ENCODE assay signal across 28 mouse cellular contexts in genomic region chr2:5061133-5061708, GRCm38 (mm10). TPM values are rescaled to one million over a fixed set of nuclear protein-coding genes. Genes with fewer than 3 reads are reported as not detected.
A peak's percentile ranks its signal among the peaks of the same experiment; 100 is the strongest.
DNase-seq lines count a peak whose midpoint lies in the region; ATAC-seq and TF ChIP-seq lines count a peak whose summit lies in the region.
"Had no signal": no experiment of that assay in that cellular context is flagged by ENCODE, and none has a peak within 500 bp of the region (broad histone marks: within the 10 kb centered on the region; RNA-seq: fewer than 3 reads in every experiment).

No protein-coding gene starts in this region.

- no peaks in the 10 kb centered on the region for H3K9me3 ChIP-seq in lung, postnatal 0 days (ENCODE audit: low read length)
- H3K9me3 ChIP-seq: forebrain, embryonic 10.5 days; G1E; heart, embryonic 13.5 days; hindbrain, embryonic 15.5 days; lung, embryonic 15.5 days had no signal

- peak overlapping the region; percentile 94 for H3K27ac ChIP-seq in gastrocnemius, adult 2 months
- H3K27ac ChIP-seq in lung, postnatal 0 days (ENCODE audit: low read length), result no peak overlapping the region
- H3K27ac ChIP-seq: forebrain, embryonic 10.5 days; heart, embryonic 13.5 days; hindbrain, embryonic 15.5 days; layer of hippocampus, adult 2 months; lung, embryonic 15.5 days; stomach, postnatal 0 days had no signal

- no peak for DNase-seq in gastrocnemius, adult 2 months
- DNase-seq in gastrocnemius, postnatal 14 days, result no peak
- peak; percentile 6 for DNase-seq in lung, postnatal 36 days
- DNase-seq in lung, postnatal 0 days (ENCODE audit: low spot score), result no peak
- DNase-seq in T-cell, adult 2 months (ENCODE audit: low spot score), result peak; percentile 31
- peak; percentile 7 to 17 for DNase-seq in natural killer cell, adult 2 months (ENCODE audit: low spot score in 2 of 2)
- DNase-seq in B cell, adult 2 months, result no peak
- DNase-seq: cerebellum, adult 11-12 months; cerebellum, postnatal 14 days; embryo, embryonic 11 days; forebrain, postnatal 0 days; heart, adult 18-20 months; heart, postnatal 36 days; kidney, adult 2 months; kidney, postnatal 10 days; midbrain, embryonic 14.5 days; right cerebral cortex, postnatal 25 days; thymus, postnatal 14 days had no signal

- no peak overlapping the region for H3K4me2 ChIP-seq in lung, postnatal 0 days (replicated peaks; ENCODE audit: low read depth, low read length)
- H3K4me2 ChIP-seq: heart, embryonic 13.5 days; lung, embryonic 15.5 days had no signal

- TF ChIP-seq EP300 in lung, postnatal 0 days (IDR thresholded peaks at IDR 0.05), result no peak

- no peak for TF ChIP-seq CTCF in gastrocnemius, adult 2 months (IDR thresholded peaks at IDR 0.05)
- no peak for TF ChIP-seq CTCF in lung, postnatal 0 days (IDR thresholded peaks at IDR 0.05)

- H3K27me3 ChIP-seq in lung, postnatal 0 days (replicated peaks; ENCODE audit: insufficient read depth, low read length), result no peaks in the 10 kb centered on the region
- H3K27me3 ChIP-seq: heart, embryonic 13.5 days; hindbrain, embryonic 15.5 days; lung, embryonic 15.5 days had no signal

- intact Hi-C loops in gastrocnemius, adult 2 months (cut with DNase I), result loop anchor here (5.0 kb wide), 1 partner anchor 34 kb away; no protein-coding TSS in a partner anchor
- intact Hi-C loops in gastrocnemius, postnatal 14 days (cut with DNase I; ENCODE audit: low total_unique reads), result no loop called here

- no peak overlapping the region for H3K9ac ChIP-seq in lung, postnatal 0 days (replicated peaks; ENCODE audit: low read depth)
- H3K9ac ChIP-seq: forebrain, postnatal 0 days; heart, embryonic 13.5 days; hindbrain, embryonic 15.5 days; lung, embryonic 15.5 days had no signal

- no peaks in the 10 kb centered on the region for H3K36me3 ChIP-seq in lung, postnatal 0 days (ENCODE audit: insufficient read depth, low read length)
- H3K36me3 ChIP-seq: forebrain, embryonic 10.5 days; heart, embryonic 13.5 days; hindbrain, embryonic 15.5 days; lung, embryonic 15.5 days had no signal

- peak overlapping the region; percentile 0; the same call in 1 of the 2 replicates for H3K4me3 ChIP-seq in gastrocnemius, adult 2 months
- H3K4me3 ChIP-seq in lung, postnatal 0 days (ENCODE audit: low read depth, low read length), result no peak overlapping the region
- H3K4me3 ChIP-seq: forebrain, embryonic 10.5 days; heart, embryonic 13.5 days; hindbrain, embryonic 15.5 days; layer of hippocampus, adult 2 months; lung, embryonic 15.5 days; myocyte had no signal

- 66% methylated on average over 8 of the region's 8 CpGs for WGBS in lung, postnatal 0 days

- H3K4me1 ChIP-seq in lung, postnatal 0 days (ENCODE audit: insufficient read depth, low read depth, low read length), result peaks cover 10% of the 10 kb centered on the region; the same call in 1 of the 2 replicates

- ATAC-seq in lung, postnatal 0 days, result no peak
- no peak for ATAC-seq in inflammation-experienced regulatory T-cells, adult 6 months
- ATAC-seq: forebrain, postnatal 0 days had no signal

RNA-seq across cellular contexts. Expression of gene Optn, which starts 2.6 kb away (rescaled TPM):
- total RNA-seq in gastrocnemius, adult 2 months (2021), result 10 to 100 TPM; 80.2 to 99.2 TPM
- 10 to 100 TPM; 27.2 to 33.8 TPM for total RNA-seq in gastrocnemius, postnatal 14 days (2021)
- polyA plus RNA-seq in lung, postnatal 0 days (2015; fragmentation: Nextera tagmentation; extraction: Ambion mirVana), result 19.5 and 23.0 TPM in 2 replicates
- 1 to 10 TPM in 2 of 3 experiments, under 1 TPM in 1; 0.78 to 4.6 (median 1.5) TPM for polyA plus RNA-seq in inflammation-experienced regulatory T-cells, adult 6 months (2017; shearing (Covaris generic))

RNA-seq across cellular contexts. Expression of gene Mcm10, which starts 48.6 kb away (rescaled TPM):
- total RNA-seq in gastrocnemius, adult 2 months (2021), result under 1 TPM in 1 of 2 experiments, not detected in 1; 0.08 TPM
- 1 to 10 TPM in 1 of 2 experiments, under 1 TPM in 1; 0.62 to 1.8 TPM for total RNA-seq in gastrocnemius, postnatal 14 days (2021)
- 2.0 and 2.1 TPM in 2 replicates for polyA plus RNA-seq in lung, postnatal 0 days (2015; fragmentation: Nextera tagmentation; extraction: Ambion mirVana)
- 10 to 100 TPM in 1 of 3 experiments, 1 to 10 TPM in 2; 3.2 to 20.8 (median 3.5) TPM for polyA plus RNA-seq in inflammation-experienced regulatory T-cells, adult 6 months (2017; shearing (Covaris generic))
- total RNA-seq: gastrocnemius, adult 8-10 months had no signal

Comparison
In these comparisons a context has a peak if more than half of its experiments do, and no peak if none do; other contexts are left out.
1. DNase-seq: peak in lung, postnatal 36 days (single experiment), T-cell, adult 2 months (single experiment) and natural killer cell, adult 2 months (2 of 2); none in gastrocnemius, adult 2 months (single experiment), gastrocnemius, postnatal 14 days (single experiment), lung, postnatal 0 days (single experiment) and B cell, adult 2 months (0 of 2).